Mouse (Mus musculus): ENCODE data around the gene Mif. TPM values are rescaled to one million over a fixed set of nuclear protein-coding genes. Genes with fewer than 3 reads are reported as not detected.

Gene Mif
- total RNA-seq, 2 experiments from 2014 or later: 439 to 454 TPM

DNA sequence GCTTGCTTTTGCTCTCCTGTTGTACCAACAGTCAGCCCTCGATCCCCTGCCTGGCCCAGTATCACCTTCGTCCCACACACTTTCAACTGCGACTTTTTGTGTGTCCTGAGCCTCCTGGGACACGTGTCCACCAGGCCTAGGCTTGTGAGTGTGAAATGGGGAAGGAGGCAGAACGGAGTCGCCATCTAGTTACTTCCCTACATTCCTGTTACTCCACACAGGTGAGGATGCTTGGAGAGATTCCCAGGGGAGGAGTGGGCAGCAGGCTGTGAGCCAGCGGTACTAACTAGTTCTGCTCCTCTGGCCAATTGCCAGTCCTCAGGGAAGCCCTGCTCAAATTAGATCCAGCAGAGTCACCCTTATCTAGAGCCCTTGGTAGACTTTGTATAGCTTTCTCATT lies 706 bp upstream of the Mif start:
- TF ChIP-seq CTCF (conservative IDR thresholded peaks at IDR 0.05): no peak
- Histone ChIP-seq H3K27ac (peak overlapping the region; percentile 95; the same call in 1 of the 2 replicates), H3K4me3 (no peak overlapping the region; the same call in 1 of the 2 replicates)
- DNase-seq (ENCODE audit: low spot score in 2 of 2): no peak

DNA sequence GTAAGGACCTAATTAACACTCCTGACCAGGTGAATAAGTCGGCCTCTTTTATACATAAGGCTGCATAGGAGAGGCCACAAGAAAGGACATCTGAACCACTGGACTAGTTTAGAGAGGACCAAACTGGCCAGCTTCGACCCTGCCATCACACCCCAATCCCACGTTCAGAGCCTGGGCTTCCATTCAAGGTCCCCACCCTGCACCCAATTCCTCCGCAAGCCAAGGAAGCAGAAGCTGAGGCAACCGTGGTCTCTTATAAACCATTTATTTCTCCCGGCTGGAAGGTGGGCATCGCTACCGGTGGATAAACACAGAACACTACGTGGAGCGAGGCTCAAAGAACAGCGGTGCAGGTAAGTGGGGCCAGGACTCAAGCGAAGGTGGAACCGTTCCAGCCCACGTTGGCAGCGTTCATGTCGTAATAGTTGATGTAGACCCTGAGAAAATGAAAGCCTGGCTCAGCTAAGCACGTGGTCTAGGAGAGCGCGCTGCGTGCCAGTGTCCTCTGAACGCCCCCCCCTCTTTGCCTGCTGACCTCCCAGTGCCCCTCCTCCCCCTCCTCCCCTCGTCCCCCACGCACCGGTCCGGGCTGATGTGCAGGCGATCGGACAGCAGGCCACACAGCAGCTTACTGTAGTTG lies 813 bp downstream of the Mif start:
- peak overlapping the region; percentile 95 for H3K27ac ChIP-seq
- peak overlapping the region; percentile 95 for H3K4me3 ChIP-seq
- TF ChIP-seq CTCF (conservative IDR thresholded peaks at IDR 0.05): no peak
- DNase-seq (ENCODE audit: low spot score in 2 of 2): no peak

DNA sequence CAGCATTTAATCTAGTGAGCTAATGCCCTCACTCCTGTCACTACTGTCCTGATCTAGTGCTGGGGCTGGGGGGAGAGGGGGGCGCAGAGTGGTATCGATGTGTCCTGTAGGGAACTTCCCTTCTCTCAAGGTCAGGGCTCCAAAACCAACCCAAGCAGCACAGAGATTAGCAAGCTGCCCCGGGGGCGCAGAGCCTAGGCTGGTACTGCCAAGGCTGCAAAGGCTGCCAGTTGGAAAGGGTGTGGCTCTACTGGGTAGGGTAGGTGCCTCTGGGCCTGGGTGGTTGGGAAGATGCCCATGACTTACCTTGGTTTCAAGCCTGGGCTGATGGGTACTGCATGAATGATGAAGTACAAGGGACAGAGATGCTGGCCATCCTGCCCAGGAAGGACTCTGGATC lies 2.4 kb downstream of the Mif start:
- Histone ChIP-seq H3K27ac (no peak overlapping the region), H3K4me3 (no peak overlapping the region)
- no peak for DNase-seq (ENCODE audit: low spot score in 2 of 2)
- no peak for TF ChIP-seq CTCF (conservative IDR thresholded peaks at IDR 0.05)

DNA sequence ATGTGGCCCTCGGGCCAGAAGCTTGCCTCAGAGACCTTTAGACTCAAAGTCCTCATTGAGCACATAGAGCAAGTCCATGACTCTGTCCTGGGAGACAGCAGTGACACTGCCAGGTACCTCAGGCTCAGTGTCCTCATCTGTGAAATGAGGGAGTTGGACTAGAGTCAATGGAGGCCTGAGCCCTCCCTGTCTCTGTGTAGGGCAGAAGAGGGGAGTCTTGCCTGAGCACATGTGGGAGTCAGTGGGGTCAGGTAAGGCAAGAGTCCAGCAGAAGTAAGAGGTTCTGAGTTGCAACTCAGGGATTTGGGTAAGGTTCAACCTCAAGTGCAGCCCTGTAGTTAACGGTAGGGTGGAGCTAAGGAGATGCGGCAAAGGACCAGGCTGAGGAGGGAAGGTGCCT lies 3.1 kb downstream of the Mif start:
- Histone ChIP-seq H3K4me3 (no peak overlapping the region), H3K27ac (no peak overlapping the region)
- DNase-seq (ENCODE audit: low spot score in 2 of 2): no peak
- no peak for TF ChIP-seq CTCF (conservative IDR thresholded peaks at IDR 0.05)

DNA sequence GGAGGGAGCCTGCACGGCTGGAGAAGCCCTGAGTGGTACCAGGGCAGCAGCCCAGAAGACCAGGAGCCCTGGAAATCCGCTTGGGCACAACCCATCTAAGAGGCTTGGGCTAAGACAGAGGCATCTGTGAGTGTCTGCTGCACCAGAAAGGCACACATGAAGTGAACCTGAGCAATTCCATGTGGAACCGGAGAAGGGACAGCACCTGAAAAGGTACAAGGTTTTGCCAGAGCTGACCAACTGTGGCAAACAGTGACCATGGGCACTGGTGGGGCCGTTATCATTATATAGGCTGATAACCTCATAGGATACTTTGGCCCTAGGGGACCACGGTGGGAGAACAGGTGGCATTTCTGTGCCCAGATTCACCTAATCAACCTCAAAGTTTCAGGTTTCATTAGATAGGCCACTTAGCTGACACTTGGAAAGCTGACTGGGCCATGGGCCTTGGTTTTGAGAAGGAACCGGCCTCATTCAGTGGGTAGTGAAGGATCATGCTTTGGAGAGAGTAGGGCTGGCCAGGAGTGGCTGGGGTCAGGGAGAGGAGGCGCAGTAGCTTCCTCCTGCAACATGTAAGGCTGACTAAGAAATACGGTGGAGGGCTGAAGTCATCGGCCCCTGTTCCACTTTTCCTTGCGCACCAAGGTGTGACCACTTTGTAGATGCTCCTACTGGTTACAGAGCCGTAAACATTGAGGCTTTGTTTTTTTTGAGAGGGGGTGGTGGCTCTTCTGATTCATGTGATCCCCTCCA lies 3.7 kb downstream of the Mif start:
- no peak for DNase-seq (ENCODE audit: low spot score in 2 of 2)
- TF ChIP-seq CTCF (conservative IDR thresholded peaks at IDR 0.05): no peak
- Histone ChIP-seq H3K4me3 (no peak overlapping the region), H3K27ac (no peak overlapping the region)

DNA sequence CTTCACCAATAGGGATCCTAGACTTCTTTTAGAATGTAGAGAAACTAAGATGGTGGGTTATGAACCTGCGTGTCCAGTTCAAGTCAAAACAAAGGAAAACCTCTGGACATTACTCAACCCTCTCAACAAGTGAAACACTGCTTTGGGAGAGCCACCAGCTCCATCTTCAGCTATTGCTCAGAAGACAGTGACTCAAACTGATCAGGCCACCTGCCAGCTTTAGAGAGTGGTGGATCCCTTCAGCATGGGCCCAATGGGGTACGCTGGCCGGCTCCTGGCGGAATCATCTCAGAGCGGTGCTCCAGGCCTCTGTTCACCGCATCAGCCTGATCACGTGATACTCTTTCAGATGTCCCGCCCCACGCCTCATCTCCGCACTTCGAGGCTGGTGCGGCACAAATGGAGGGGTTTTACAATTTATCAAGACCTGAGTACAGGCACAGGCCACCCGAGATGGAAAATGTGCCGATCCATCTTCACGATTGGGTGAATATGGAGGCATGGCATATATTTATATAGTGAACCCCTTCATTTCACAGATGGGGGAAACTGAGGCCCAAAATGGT lies 4.5 kb downstream of the Mif start:
- no peak for DNase-seq (ENCODE audit: low spot score in 2 of 2)
- Histone ChIP-seq H3K27ac (no peak overlapping the region), H3K4me3 (no peak overlapping the region)
- TF ChIP-seq CTCF (conservative IDR thresholded peaks at IDR 0.05): no peak

DNA sequence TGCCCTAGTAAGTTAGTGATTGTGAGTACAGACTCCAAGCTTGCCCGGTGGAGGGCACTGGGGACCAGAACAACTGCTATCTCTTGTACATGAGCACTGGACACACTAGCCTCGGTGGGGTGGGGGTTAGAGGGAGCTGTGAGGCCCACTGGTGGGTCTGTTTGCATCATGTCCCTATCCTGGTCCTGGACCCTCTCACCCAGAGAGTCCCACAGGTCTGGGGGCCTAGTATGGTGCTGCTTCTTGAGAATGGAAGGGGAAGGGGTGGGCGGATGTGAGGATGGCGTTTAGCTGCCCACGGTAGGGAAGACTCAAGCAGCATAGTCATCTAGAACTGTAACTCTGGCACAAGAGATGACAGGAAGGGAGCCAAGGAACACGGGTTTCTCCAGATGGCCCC lies 5.2 kb downstream of the Mif start:
- TF ChIP-seq CTCF (conservative IDR thresholded peaks at IDR 0.05): no peak
- Histone ChIP-seq H3K4me3 (no peak overlapping the region), H3K27ac (no peak overlapping the region)
- DNase-seq (ENCODE audit: low spot score in 2 of 2): no peak

DNA sequence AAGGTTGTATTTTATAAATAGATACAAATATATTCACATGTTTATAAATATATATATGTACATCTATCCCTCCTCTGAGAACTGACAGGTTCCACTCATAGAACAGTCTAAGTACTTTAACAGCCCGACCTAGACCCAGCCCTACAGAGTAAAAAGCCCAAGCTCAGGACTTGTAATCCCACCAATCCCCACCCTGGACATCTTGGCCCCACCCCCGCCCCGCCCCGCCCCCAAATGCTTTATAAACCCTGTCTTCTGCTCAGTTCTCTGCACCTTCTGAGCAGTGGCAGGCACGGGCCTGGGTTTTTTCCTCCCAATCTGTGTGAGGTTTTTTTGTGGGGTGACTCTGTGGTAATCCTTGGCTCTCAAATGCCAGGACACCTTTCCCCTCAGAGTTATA lies 5.9 kb downstream of the Mif start:
- Histone ChIP-seq H3K4me3 (no peak overlapping the region), H3K27ac (no peak overlapping the region)
- no peak for TF ChIP-seq CTCF (conservative IDR thresholded peaks at IDR 0.05)
- no peak for DNase-seq (ENCODE audit: low spot score in 2 of 2)

DNA sequence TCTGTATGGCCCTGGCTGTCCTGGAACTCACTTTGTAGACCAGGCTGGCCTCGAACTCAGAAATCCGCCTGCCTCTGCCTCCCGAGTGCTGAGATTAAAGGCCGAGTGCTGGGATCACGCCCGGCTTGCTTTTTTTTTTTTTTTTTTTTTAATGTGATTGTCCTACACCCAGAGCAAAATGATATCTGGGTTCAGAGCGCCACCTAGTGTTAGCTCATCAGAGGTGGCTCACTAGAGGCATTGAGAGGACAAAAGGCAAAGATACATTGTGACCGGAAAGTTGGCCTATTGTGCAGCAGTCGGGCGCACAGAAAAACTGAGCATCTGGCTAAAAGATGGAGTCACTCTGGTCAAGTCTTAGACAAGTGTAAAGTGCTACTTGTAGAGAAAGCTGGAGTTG lies 6.6 kb downstream of the Mif start:
- peak; percentile 80 to 89 for DNase-seq (ENCODE audit: low spot score in 2 of 2)
- no peak overlapping the region for H3K4me3 ChIP-seq
- TF ChIP-seq CTCF (conservative IDR thresholded peaks at IDR 0.05): peak; percentile 85
- H3K27ac ChIP-seq: no peak overlapping the region

DNA sequence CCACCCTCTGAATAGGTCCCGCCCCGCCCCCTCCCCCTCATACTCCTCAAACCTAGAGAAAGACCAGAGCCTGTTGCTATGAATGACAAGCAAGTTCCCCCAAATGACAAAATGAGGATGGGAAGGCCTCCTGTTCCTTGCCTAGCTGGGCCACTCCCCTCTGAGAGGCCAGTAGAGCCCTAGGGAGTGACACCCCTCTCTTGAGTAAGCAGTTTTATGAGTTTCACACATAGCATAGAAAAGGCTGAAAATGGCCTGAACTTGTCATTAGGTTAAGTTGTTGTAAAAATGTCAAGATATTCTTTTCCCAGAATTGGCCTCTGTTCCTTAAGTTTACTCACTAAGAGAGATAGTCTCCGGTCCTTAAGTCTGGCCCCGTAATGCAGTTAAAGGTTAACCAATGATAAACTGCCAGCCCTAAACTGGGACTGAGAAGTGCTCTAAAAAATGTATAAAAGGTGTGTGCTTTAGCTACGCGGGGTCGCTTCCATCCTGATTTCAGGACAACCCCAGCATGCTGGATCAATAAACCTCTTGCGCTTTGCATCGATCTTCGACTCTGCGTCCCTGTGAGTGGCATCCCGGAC lies 7.4 kb downstream of the Mif start:
- H3K4me3 ChIP-seq: no peak overlapping the region
- no peak for TF ChIP-seq CTCF (conservative IDR thresholded peaks at IDR 0.05)
- no peak for DNase-seq (ENCODE audit: low spot score in 2 of 2)
- H3K27ac ChIP-seq: no peak overlapping the region

DNA sequence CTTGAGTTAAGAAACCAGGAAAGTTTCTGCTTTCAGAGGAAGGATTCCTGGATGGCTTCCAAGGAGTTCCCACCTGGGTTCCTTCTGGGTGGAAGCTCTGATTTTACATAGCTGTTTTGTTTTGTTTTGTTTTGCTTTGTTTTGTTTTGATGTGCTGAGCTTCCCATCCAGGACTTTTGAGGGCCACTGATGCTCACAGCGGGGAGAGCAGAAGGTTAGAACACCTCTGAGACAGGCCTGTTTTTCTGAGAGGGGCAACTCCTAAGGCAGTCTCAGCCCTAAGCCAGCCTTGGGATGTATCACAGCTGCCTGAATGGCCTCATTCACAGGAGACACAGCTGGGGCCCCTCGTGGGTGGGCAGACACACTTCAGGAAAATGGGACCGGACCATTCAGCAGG lies 8.4 kb downstream of the Mif start:
- H3K4me3 ChIP-seq: no peak overlapping the region
- no peak for DNase-seq (ENCODE audit: low spot score in 2 of 2)
- no peak for TF ChIP-seq CTCF (conservative IDR thresholded peaks at IDR 0.05)

DNA sequence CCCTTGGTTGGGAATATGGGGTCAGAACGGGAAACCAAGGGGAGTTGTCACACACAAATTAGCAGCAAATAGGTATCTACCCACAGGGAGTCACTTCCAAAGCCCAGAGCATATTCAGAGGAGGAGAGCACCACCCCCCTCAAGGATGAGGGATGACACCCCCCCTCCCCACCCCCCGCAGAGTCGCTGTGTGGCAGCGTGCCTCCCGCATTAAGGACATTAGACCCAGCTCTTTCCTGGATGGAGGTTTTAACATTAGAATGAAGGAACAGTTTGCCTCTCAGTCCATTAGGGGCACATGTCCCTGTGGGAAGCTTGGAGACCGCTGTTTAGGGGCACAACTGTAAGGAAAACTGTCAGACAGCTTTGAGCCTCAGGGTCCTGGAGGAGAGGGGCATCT lies 9.0 kb downstream of the Mif start:
- DNase-seq (ENCODE audit: low spot score in 2 of 2): no peak
- Histone ChIP-seq H3K27ac (no peak overlapping the region), H3K4me3 (no peak overlapping the region)
- TF ChIP-seq CTCF (conservative IDR thresholded peaks at IDR 0.05): no peak

More for the DNA sequence above, 8.4 kb downstream of the Mif start:
- H3K27ac ChIP-seq: no peak overlapping the region

DNA sequence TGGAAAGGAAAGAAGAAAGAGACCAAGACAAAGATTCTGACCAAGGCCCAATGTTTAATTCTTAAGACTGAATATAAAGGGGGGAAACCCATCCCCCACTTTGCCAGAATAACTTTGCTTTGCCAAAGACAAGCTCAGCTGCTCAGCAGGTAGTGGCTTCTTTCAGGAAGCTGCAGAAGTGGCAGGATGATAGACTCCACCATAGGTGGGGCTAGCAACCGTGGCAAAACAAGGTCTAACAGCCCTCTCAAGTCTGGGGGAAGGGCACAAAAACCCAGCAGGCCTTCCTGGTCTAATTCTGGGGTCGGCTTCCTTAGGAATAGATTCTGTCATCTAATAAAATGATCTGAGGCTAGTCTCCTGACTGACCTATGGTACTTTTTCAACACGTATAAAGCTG lies 11.7 kb downstream of the Mif start:
- DNase-seq (ENCODE audit: low spot score in 2 of 2): no peak
- no peak overlapping the region for H3K4me3 ChIP-seq
- no peak overlapping the region for H3K27ac ChIP-seq
- TF ChIP-seq CTCF (conservative IDR thresholded peaks at IDR 0.05): no peak

All from layer of hippocampus, adult 2 months (tissue).